Mouse (Mus musculus) bone marrow macrophage, adult 2 months (primary cell): Measurements from ENCODE around the gene Acot10.

Experiments
- CTCF ChIP-seq: IDR thresholded peaks from 2 replicates; pipeline ENCODE4 v1.5.1; 2012; ENCODE audit warnings: low read depth, mild to moderate bottlenecking, low read length, moderate library complexity
- POLR2A ChIP-seq: IDR thresholded peaks from 2 replicates; pipeline ENCODE4 v1.6.1; 2012; ENCODE audit warnings: mild to moderate bottlenecking, low read depth, low read length, borderline replicate concordance

DNA sequence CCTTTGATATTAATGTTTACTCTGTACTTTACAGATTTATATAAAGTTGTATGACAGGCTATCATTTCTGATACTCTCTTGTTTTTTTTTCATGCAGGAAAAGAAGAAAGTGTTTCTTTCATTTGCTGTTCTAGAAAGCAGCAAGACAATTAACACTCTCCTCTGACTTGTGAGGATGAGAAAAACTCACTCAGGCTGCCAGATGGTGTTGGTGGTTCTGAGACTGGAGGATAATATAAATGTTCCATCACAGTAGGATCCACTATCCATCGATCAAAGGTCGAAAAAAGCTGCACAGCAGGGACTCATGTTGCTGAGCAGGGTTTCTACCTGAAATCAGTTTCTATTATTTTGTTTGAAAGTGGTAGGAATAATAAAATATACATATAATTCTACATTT, 32.0 kb downstream of the Acot10 start:
- TF ChIP-seq CTCF (no peak), POLR2A (no peak)
